In genomic region chr5:113136951-113137487, GRCm38 (mm10) we compare ENCODE assay signal across 9 mouse cellular contexts. TPM values are rescaled to one million over a fixed set of nuclear protein-coding genes. Genes with fewer than 3 reads are reported as not detected.
DNase-seq lines count a peak whose midpoint lies in the region; ATAC-seq and TF ChIP-seq lines count a peak whose summit lies in the region.
"Had no signal": no experiment of that assay in that cellular context is flagged by ENCODE, and none has a peak within 500 bp of the region (broad histone marks: within the 10 kb centered on the region; RNA-seq: fewer than 3 reads in every experiment).

No protein-coding gene starts in this region.

- H3K4me1 ChIP-seq in forebrain, embryonic 15.5 days: peaks cover 33% of the 10 kb centered on the region
- H3K4me1 ChIP-seq in hindbrain, embryonic 14.5 days (replicated peaks; ENCODE audit: control insufficient read depth, insufficient read depth, low read length): peaks cover 22% of the 10 kb centered on the region

- no peaks in the 10 kb centered on the region for H3K27me3 ChIP-seq in forebrain, embryonic 15.5 days
- H3K27me3 ChIP-seq in hindbrain, embryonic 14.5 days (ENCODE audit: control insufficient read depth, insufficient read depth, low read length): peaks cover 13% of the 10 kb centered on the region

- intact Hi-C loops in left cerebral cortex, adult 2 months (cut with DNase I): loop anchor here (1.0 to 5.0 kb wide), 2 partner anchors 17 to 35 kb away; no protein-coding TSS in a partner anchor
- intact Hi-C loops in left cerebral cortex, postnatal 10 days (cut with DNase I): loop anchor here (5.0 kb wide), 1 partner anchor 35 kb away; no protein-coding TSS in a partner anchor

- H3K36me3 ChIP-seq in forebrain, embryonic 15.5 days: no peaks in the 10 kb centered on the region
- no peaks in the 10 kb centered on the region for H3K36me3 ChIP-seq in hindbrain, embryonic 14.5 days (replicated peaks; ENCODE audit: control insufficient read depth, insufficient read depth)

- H3K27ac ChIP-seq in left cerebral cortex, adult 2 months: peak overlapping the region; percentile 97
- peak overlapping the region; percentile 33; the same call in 1 of the 2 replicates for H3K27ac ChIP-seq in forebrain, embryonic 15.5 days (replicated peaks)
- no peak overlapping the region for H3K27ac ChIP-seq in hindbrain, embryonic 14.5 days

- no peak for ATAC-seq in forebrain, embryonic 15.5 days (replicated peaks)
- no peak for ATAC-seq in hindbrain, embryonic 14.5 days (ENCODE audit: low FRiP score)

- no peaks in the 10 kb centered on the region for H3K9me3 ChIP-seq in forebrain, embryonic 15.5 days
- no peaks in the 10 kb centered on the region for H3K9me3 ChIP-seq in hindbrain, embryonic 14.5 days (ENCODE audit: control insufficient read depth, low read length)

- no peak overlapping the region for H3K9ac ChIP-seq in forebrain, embryonic 15.5 days (replicated peaks)
- H3K9ac ChIP-seq in hindbrain, embryonic 14.5 days: peak overlapping the region; percentile 65; the same call in 1 of the 2 replicates

- peak overlapping the region; percentile 74 for H3K4me3 ChIP-seq in left cerebral cortex, adult 2 months
- peak overlapping the region; percentile 55 for H3K4me3 ChIP-seq in forebrain, embryonic 15.5 days
- peak overlapping the region; percentile 45; the same call in 1 of the 2 replicates for H3K4me3 ChIP-seq in hindbrain, embryonic 14.5 days (replicated peaks; ENCODE audit: low read length)

- WGBS in forebrain, embryonic 15.5 days: 60% methylated on average over 13 of the region's 13 CpGs
- WGBS in hindbrain, embryonic 14.5 days: 77% methylated on average over 13 of the region's 13 CpGs

- TF ChIP-seq CTCF in left cerebral cortex, adult 2 months (IDR thresholded peaks at IDR 0.05): no peak

- peak overlapping the region; percentile 99 for H3K4me2 ChIP-seq in forebrain, embryonic 15.5 days (replicated peaks)
- peak overlapping the region; percentile 91; the same call in 1 of the 2 replicates for H3K4me2 ChIP-seq in hindbrain, embryonic 14.5 days (replicated peaks)

- DNase-seq in left cerebral cortex, adult 2 months (ENCODE audit: extremely low spot score in 1 of 2, low spot score in 2 of 2): no peak
- no peak for DNase-seq in left cerebral cortex, postnatal 10 days (ENCODE audit: extremely low spot score in 1 of 2, low spot score in 2 of 2)
- DNase-seq in hindbrain, embryonic 14.5 days (ENCODE audit: low spot score): no peak
- peak; percentile 61 for DNase-seq in lung, postnatal 25 days (ENCODE audit: low spot score)
- DNase-seq in cerebellum, adult 11 months: no peak
- DNase-seq in T-cell, adult 2 months (ENCODE audit: low spot score): no peak
- no peak for DNase-seq in layer of hippocampus, postnatal 14 days (ENCODE audit: low spot score in 2 of 2)

RNA-seq across cellular contexts. Expression of gene Crybb3, which starts 55.6 kb away (rescaled TPM):
- total RNA-seq in left cerebral cortex, adult 2 months (2021): 1 to 10 TPM; 1.3 to 1.7 TPM
- total RNA-seq in left cerebral cortex, postnatal 10 days (2021): 1 to 10 TPM; 1.6 to 3.4 TPM
- polyA plus RNA-seq in forebrain, embryonic 15.5 days (2015; fragmentation: Nextera tagmentation; extraction: Ambion mirVana): 0.73 and 0.80 TPM in 2 replicates
- polyA plus RNA-seq in hindbrain, embryonic 14.5 days (2014; fragmentation: Nextera tagmentation; extraction: Ambion mirVana): 0.57 and 0.99 TPM in 2 replicates
- 1 to 10 TPM; 2.6 to 3.0 TPM for total RNA-seq in layer of hippocampus, postnatal 14 days (2021)
- total RNA-seq: hematopoietic stem cell, adult 5-6 weeks had no signal
